Mouse (Mus musculus) liver, embryonic 14.5 days (tissue): ENCODE results near the gene Ifitm2.

Experiments used
- CTCF ChIP-seq: IDR thresholded peaks from 2 replicates; pipeline ENCODE4 v1.5.1; 2016; ENCODE audit warnings: antibody characterized with exemption, low read depth, control low read depth
- EP300 ChIP-seq: IDR thresholded peaks from 2 replicates; pipeline ENCODE4 v1.6.1; 2016; ENCODE audit warnings: antibody characterized with exemption, low read depth

DNA sequence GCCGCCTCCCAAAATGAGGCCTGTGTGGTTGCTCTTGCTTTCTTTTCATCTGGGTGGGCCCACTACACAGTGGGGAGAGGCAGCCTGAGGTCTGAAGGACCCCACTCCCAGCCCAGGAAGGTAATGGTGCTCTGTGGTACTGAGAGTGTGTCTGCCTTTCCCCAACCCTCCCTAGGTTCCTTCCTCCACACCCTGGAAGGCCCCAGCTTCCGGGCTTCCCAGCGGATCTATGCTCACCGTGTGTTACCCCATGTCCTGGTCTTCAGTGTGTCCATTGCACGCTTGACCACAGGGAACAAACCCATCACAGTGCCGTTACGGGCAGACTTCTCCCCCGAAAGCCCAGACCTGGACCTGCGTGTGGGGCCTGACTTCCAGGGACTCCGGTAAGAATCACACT, 13.0 kb downstream of the Ifitm2 start:
- no peak for TF ChIP-seq CTCF
- no peak for TF ChIP-seq EP300
